Mouse (Mus musculus) CH12.LX (cell line): ENCODE measurements around the gene Clic4. TPM values are rescaled to one million over a fixed set of nuclear protein-coding genes. Genes with fewer than 3 reads are reported as not detected.
A peak's percentile ranks its signal among the peaks of the same experiment; 100 is the strongest.
"Not testable (repeated sequence)": the region's sequence is repeated elsewhere in the genome, so short reads cannot be mapped to it uniquely, and the experiment has no call there.

ENCODE experiments used
- DNase-seq: peaks from one replicate; pipeline ENCODE4 v3.0.0-alpha.2; 2013; ENCODE audit errors: extremely low read depth
- H3K27ac ChIP-seq: 2 replicates; pipeline ENCODE4 v1.5.1; 2012; ENCODE audit warnings: low read depth, mild to moderate bottlenecking, control low read depth, moderate library complexity; ENCODE audit not compliant: insufficient read depth
- H3K27me3 ChIP-seq: replicated peaks from 2 replicates; pipeline ENCODE3; 2012; ENCODE audit warnings: inconsistent platforms
- H3K36me3 ChIP-seq, 2 experiments: replicated peaks in 1 of 2; 2 replicates each; pipeline versions ENCODE3 to v1.6.1; 2012; ENCODE audit warnings: inconsistent platforms in 1 of 2, low read length in 1 of 2, mild to moderate bottlenecking in 1 of 2, mixed read lengths in 1 of 2, moderate library complexity in 1 of 2; ENCODE audit not compliant: control insufficient read depth in 1 of 2, insufficient read depth in 1 of 2
- H3K4me1 ChIP-seq, 2 experiments: 2 replicates each; pipeline ENCODE4 v1.6.1; 2012; ENCODE audit warnings: inconsistent platforms in 1 of 2, moderate library complexity in 1 of 2; ENCODE audit not compliant: insufficient read depth in 2 of 2, control insufficient read depth in 1 of 2
- H3K4me2 ChIP-seq: 2 replicates; pipeline ENCODE4 v1.6.1; 2012; ENCODE audit warnings: low read depth, mild to moderate bottlenecking, control low read depth; ENCODE audit not compliant: poor library complexity, insufficient read depth, severe bottlenecking
- H3K4me3 ChIP-seq, 3 experiments: fragments of 150-350 bp in 1 of 3; sonication (generic) in 1 of 3; replicated peaks in 1 of 3; 2 replicates each; pipeline versions ENCODE3 to v1.5.1; 2011 to 2012; ENCODE audit warnings: low read depth in 2 of 3, low read length in 2 of 3, mild to moderate bottlenecking in 2 of 3, moderate library complexity in 2 of 3, control low read depth in 1 of 3, improper control_type of control experiment in 1 of 3, inconsistent platforms in 1 of 3, mixed read lengths in 1 of 3; ENCODE audit not compliant: poor library complexity in 1 of 3
- H3K79me2 ChIP-seq: replicated peaks from 2 replicates; pipeline ENCODE4 v1.6.1; 2012; ENCODE audit warnings: mild to moderate bottlenecking, moderate library complexity; ENCODE audit not compliant: control insufficient read depth, poor library complexity, insufficient read depth, severe bottlenecking; ENCODE audit errors: extremely low read depth
- H3K9ac ChIP-seq: 2 replicates; pipeline ENCODE4 v1.6.1; 2012; ENCODE audit warnings: low read depth, mild to moderate bottlenecking, control low read depth, moderate library complexity; ENCODE audit not compliant: insufficient read depth
- H3K9me3 ChIP-seq: replicated peaks from 2 replicates; pipeline ENCODE3; 2012; ENCODE audit warnings: low read length, inconsistent platforms, mixed read lengths
- BHLHE40 ChIP-seq: IDR thresholded peaks from 2 replicates; pipeline ENCODE4 v1.6.1; 2011; ENCODE audit warnings: mild to moderate bottlenecking, low read depth, low read length, improper control_type of control experiment
- CHD1 ChIP-seq: IDR thresholded peaks from 2 replicates; pipeline ENCODE4 v1.6.1; 2012; ENCODE audit warnings: low read depth, low read length, improper control_type of control experiment, inconsistent platforms
- CHD2 ChIP-seq: IDR thresholded peaks from 2 replicates; pipeline ENCODE4 v1.6.1; 2011; ENCODE audit warnings: low read length, improper control_type of control experiment
- ELF1 ChIP-seq: IDR thresholded peaks from 2 replicates; pipeline ENCODE4 v1.6.1; 2014; ENCODE audit warnings: low read depth, mild to moderate bottlenecking, inconsistent platforms, low read length, improper control_type of control experiment
- EP300 ChIP-seq: IDR thresholded peaks from 2 replicates; pipeline ENCODE4 v1.6.1; 2011; ENCODE audit warnings: low read length, improper control_type of control experiment
- ETS1 ChIP-seq: conservative IDR thresholded peaks from 2 replicates; pipeline ENCODE4 v1.6.1; 2012; ENCODE audit warnings: low read depth, mild to moderate bottlenecking, inconsistent platforms, low read length, improper control_type of control experiment, moderate library complexity
- JUN ChIP-seq: IDR thresholded peaks from 2 replicates; pipeline ENCODE4 v1.6.1; 2011; ENCODE audit warnings: low read depth, mild to moderate bottlenecking, low read length, improper control_type of control experiment, moderate library complexity; ENCODE audit not compliant: insufficient read depth
- MAFK ChIP-seq: IDR thresholded peaks from 2 replicates; pipeline ENCODE4 v1.6.1; 2011; ENCODE audit warnings: low read length, improper control_type of control experiment; ENCODE audit not compliant: insufficient replicate concordance
- MAX ChIP-seq: IDR thresholded peaks from 2 replicates; pipeline ENCODE4 v1.6.1; 2011; ENCODE audit warnings: low read length, improper control_type of control experiment
- MEF2A ChIP-seq: IDR thresholded peaks from 2 replicates; pipeline ENCODE4 v1.6.1; 2014; ENCODE audit warnings: low read depth, mild to moderate bottlenecking, inconsistent platforms, low read length, improper control_type of control experiment, borderline replicate concordance
- MYC ChIP-seq: IDR thresholded peaks from 2 replicates; pipeline ENCODE4 v1.6.1; 2011; ENCODE audit warnings: low read depth, mild to moderate bottlenecking, improper control_type of control experiment, low read length
- NELFE ChIP-seq: IDR thresholded peaks from 2 replicates; pipeline ENCODE4 v1.6.1; 2011; ENCODE audit warnings: low read depth, low read length, improper control_type of control experiment
- NRF1 ChIP-seq: IDR thresholded peaks from 2 replicates; pipeline ENCODE4 v1.6.1; 2014; ENCODE audit warnings: low read depth, mild to moderate bottlenecking, inconsistent platforms, low read length, improper control_type of control experiment, moderate library complexity
- PAX5 ChIP-seq: IDR thresholded peaks from 2 replicates; pipeline ENCODE4 v1.6.1; 2012; ENCODE audit warnings: low read length, inconsistent platforms, mixed read lengths
- SIN3A ChIP-seq: IDR thresholded peaks from 2 replicates; pipeline ENCODE4 v1.6.1; 2012; ENCODE audit warnings: low read length, improper control_type of control experiment, inconsistent platforms
- SMC3 ChIP-seq: IDR thresholded peaks from 2 replicates; pipeline ENCODE4 v1.6.1; 2011; ENCODE audit warnings: low read depth, low read length, improper control_type of control experiment
- TCF12 ChIP-seq: IDR thresholded peaks from 2 replicates; pipeline ENCODE4 v1.6.1; 2014; ENCODE audit warnings: low read depth, mild to moderate bottlenecking, inconsistent platforms, low read length, improper control_type of control experiment
- USF1 ChIP-seq: IDR thresholded peaks from 2 replicates; pipeline ENCODE4 v1.6.1; 2014; ENCODE audit warnings: low read depth, mild to moderate bottlenecking, inconsistent platforms, low read length, improper control_type of control experiment
- USF2 ChIP-seq: conservative IDR thresholded peaks from 2 replicates; pipeline ENCODE4 v1.6.1; 2011; ENCODE audit warnings: low read depth, low read length, improper control_type of control experiment
- ZC3H11A ChIP-seq: IDR thresholded peaks from 2 replicates; pipeline ENCODE4 v1.6.1; 2012; ENCODE audit warnings: low read depth, mild to moderate bottlenecking, inconsistent platforms, low read length, improper control_type of control experiment
- dilution Hi-C: fragments of 300-500 bp; cut with MboI; formaldehyde crosslinking; loops from 2 replicates; pipeline ENCODE4 v1.14.3; 2020; ENCODE audit warnings: low sequenced_read_pairs; ENCODE audit not compliant: extremely low pct_unique_long_range_greater_than_20kb, extremely low pct_ligation_motif_present
- in situ Hi-C: fragments of 300-500 bp; cut with MboI; formaldehyde crosslinking; loops from 3 replicates; pipeline ENCODE4 v1.14.3; 2019; ENCODE audit warnings: low sequenced_read_pairs, low pct_ligation_motif_present, low pct_unique_long_range_greater_than_20kb, mixed read lengths
- polyA plus RNA-seq: library from polyadenylated mRNA; unstranded; fragments of >175 nt; gene quantifications from 2 replicates; pipeline ENCODE4 v1.2.1, GENCODE M21; 2012; ENCODE audit warnings: low read depth; ENCODE audit not compliant: insufficient read length
- total RNA-seq, 2 experiments: library from RNA; depleted of rRNA; stranded (reverse); fragments of 300-350 nt in 1 of 2; fragments of >200 nt in 1 of 2; gene quantifications; 2 replicates each; pipeline ENCODE4 v1.2.3; 2012 to 2014

Gene Clic4
- total and polyA plus RNA-seq, 3 experiments = 154 to 214 (median 199) TPM

DNA sequence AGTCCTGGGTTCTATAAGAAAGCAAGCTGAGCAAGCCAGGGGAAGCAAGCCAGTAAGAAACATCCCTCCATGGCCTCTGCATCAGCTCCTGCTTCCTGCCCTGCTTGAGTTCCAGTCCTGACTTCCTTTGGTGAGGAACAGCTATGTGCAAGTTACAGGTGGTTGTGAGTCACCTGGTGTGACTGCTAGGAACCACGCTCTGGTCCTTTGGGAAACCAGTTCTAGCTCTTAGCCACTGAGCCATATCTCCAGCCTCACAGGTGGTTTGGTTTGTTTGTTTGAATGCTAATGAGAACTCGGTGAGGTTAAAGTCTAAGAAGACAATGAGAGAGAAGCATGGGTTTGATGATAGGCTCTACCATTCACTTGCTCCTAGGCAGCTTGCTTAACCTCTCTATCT, 7.4 kb upstream of the Clic4 start:
- TF ChIP-seq EP300 (0 out of 2 replicates have a peak, but pooled peaks have one; percentile 7), BHLHE40 (peak; percentile 18; the same call in 1 of the 2 replicates), MAX (peak; percentile 71), USF1 (peak; percentile 51), TCF12 (peak; percentile 43; the same call in 1 of the 2 replicates), USF2 (peak; percentile 66)
- TF ChIP-seq, all 38 proteins: peak for 6; not testable (repeated sequence) for 32
- H3K4me2 ChIP-seq, in situ Hi-C loops, H3K79me2 ChIP-seq, H3K27me3 ChIP-seq, H3K36me3 ChIP-seq, dilution Hi-C loops, H3K9ac ChIP-seq, H3K9me3 ChIP-seq, H3K4me3 ChIP-seq, H3K27ac ChIP-seq: not testable (repeated sequence)
- peak; percentile 69 for DNase-seq
- H3K4me1 ChIP-seq = peaks cover 7 to 41% of the 10 kb centered on the region in 2 experiments

GRCm38 (mm10) chr4:135276681-135277379, 4.2 kb upstream of the Clic4 start:
- no peak overlapping the region for H3K27ac ChIP-seq
- no peak for TF ChIP-seq ZC3H11A
- no peak for TF ChIP-seq CHD2
- no peak for TF ChIP-seq CHD1
- no peak for TF ChIP-seq NELFE
- no peak for TF ChIP-seq ETS1
- TF ChIP-seq ELF1 = no peak
- dilution Hi-C loops (no loop called here), in situ Hi-C loops (loop anchor here (5.0 kb wide), 1 partner anchor 35 kb away; no protein-coding TSS in a partner anchor)
- H3K36me3 ChIP-seq = no peaks in the 10 kb centered on the region
- H3K9ac ChIP-seq = no peak overlapping the region
- no peak for DNase-seq
- H3K27me3 ChIP-seq = no peaks in the 10 kb centered on the region
- H3K79me2 ChIP-seq = peaks cover 6% of the 10 kb centered on the region
- H3K9me3 ChIP-seq = no peaks in the 10 kb centered on the region
- peaks cover 11 to 39% of the 10 kb centered on the region in 2 experiments for H3K4me1 ChIP-seq
- H3K4me3 ChIP-seq = no peak overlapping the region
- no peak overlapping the region for H3K4me2 ChIP-seq

- Histone ChIP-seq H3K79me2 (peaks cover 25% of the 10 kb centered on the region), H3K4me1 (peaks cover 8 to 33% of the 10 kb centered on the region in 2 experiments), H3K27ac (no peak overlapping the region), H3K27me3 (no peaks in the 10 kb centered on the region), H3K4me3 (no peak overlapping the region), H3K36me3 (peaks cover 3 to 13% of the 10 kb centered on the region in 2 experiments), H3K9me3 (no peaks in the 10 kb centered on the region), H3K9ac (no peak overlapping the region), H3K4me2 (no peak overlapping the region)
- dilution Hi-C loops = no loop called here
- no peak for DNase-seq
- in situ Hi-C loops = loop anchor here (5.0 kb wide), 1 partner anchor 38 kb away; no protein-coding TSS in a partner anchor
- TF ChIP-seq MEF2A = no peak
- no peak for TF ChIP-seq NELFE
- TF ChIP-seq EP300 = no peak
- no peak for TF ChIP-seq JUN
- TF ChIP-seq PAX5 = no peak
- TF ChIP-seq SIN3A = no peak
- TF ChIP-seq SMC3 = no peak
- TF ChIP-seq ZC3H11A = no peak
- TF ChIP-seq MAX = no peak
- no peak for TF ChIP-seq USF1
- TF ChIP-seq TCF12 = no peak
- TF ChIP-seq MYC = no peak
- no peak for TF ChIP-seq NRF1
- no peak for TF ChIP-seq MAFK
- TF ChIP-seq CHD1 = no peak
These were observed 2.1 kb upstream of the Clic4 start for GRCm38 (mm10) chr4:135274761-135275160.
